Mouse (Mus musculus): ENCODE measurements around the gene Sec22a.

DNA sequence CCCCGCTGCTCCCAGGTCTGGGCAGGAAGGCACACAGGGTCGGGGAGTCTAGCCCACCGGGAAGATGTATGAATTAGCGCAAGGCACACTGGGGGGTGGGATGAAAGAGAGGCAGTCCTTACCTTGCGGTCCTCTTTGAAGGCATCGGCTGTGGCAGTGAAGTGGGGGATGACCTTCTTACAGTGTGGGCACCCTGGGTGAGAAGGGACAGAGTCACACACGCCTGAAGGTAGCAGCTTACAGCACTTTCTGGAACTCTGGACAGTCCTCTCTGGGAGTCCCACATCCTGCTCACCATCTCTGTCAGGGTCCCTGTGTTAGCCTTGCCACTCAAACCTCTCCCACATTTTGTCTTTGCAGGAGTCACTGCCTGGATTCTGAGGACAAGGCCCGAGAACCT is 40.2 kb upstream of the Sec22a start:
- TF ChIP-seq CTCF (IDR thresholded peaks at IDR 0.05; ENCODE audit: borderline replicate concordance, insufficient read depth, low read length) (no peak), POLR2A (IDR thresholded peaks at IDR 0.05; ENCODE audit: low read depth, low read length) (no peak)

All from embryonic fibroblast, embryonic 13.5 days (primary cell).